Mouse (Mus musculus) gastrocnemius, postnatal 14 days (tissue): ENCODE results near the gene Nlrc4. TPM values are rescaled to one million over a fixed set of nuclear protein-coding genes. Genes with fewer than 3 reads are reported as not detected.
"Not testable (repeated sequence)": the region's sequence is repeated elsewhere in the genome, so short reads cannot be mapped to it uniquely, and the experiment has no call there.

Source experiments
- DNase-seq: peaks from one replicate; pipeline ENCODE4 v3.0.0; 2021; ENCODE audit warnings: mixed read lengths
- intact Hi-C: fragments of 180-260 bp; cut with DNase I; formaldehyde crosslinking; loops from one replicate; pipeline ENCODE4 v1.15.1; 2025; ENCODE audit warnings: low total_unique reads
- long read RNA-seq, 2 experiments: library from polyadenylated mRNA; stranded (forward); transcript quantifications; one replicate each; pipeline ENCODE4 v2.0.0; 2021
- total RNA-seq, 2 experiments: library from RNA; stranded (reverse); gene quantifications; 2 replicates each; pipeline ENCODE4 v1.2.3; 2021

The Nlrc4 gene
- under 1 TPM; 0.09 to 0.14 TPM for total RNA-seq
- long read RNA-seq, experiment 1: 0 reads
- long read RNA-seq, experiment 2: 0 reads

DNA sequence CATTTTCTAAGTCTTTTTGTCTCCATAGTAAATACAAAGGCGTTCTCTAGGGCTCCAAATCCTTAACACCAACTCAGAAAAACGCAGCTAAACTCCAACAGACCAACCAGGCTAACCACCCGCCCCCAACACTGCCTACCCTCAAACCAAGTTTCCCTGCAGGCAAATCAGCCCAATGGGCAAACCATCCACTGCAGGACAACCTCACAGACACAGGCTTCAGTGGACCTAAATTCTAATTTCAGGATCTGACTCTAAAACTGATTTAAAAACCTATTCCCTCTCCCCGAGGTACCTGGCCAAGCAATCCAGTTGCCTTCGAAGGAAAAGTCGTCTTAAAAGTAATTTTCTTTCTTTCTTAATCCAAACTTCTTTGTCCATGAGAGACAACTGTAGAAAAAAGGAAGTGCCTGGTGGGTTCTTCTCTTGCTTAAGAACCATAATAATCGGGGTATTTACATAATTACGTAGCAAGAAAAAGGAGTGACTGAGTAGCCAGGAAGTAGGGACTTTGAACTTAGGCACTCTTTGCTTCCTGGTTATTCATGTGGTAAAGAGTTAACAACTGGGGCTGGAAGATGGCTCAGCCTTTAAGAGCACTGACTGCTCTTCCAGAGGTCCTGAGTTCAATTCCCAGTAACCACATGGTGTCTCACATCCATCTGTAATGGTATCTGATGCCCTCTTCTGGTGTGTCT lies at the start of gene Nlrc4:
Gene Nlrc4, minus strand, starts transcription at position 432 of the 698 bp plus-strand sequence.
- DNase-seq: no peak
- intact Hi-C loops: no loop called here

DNA sequence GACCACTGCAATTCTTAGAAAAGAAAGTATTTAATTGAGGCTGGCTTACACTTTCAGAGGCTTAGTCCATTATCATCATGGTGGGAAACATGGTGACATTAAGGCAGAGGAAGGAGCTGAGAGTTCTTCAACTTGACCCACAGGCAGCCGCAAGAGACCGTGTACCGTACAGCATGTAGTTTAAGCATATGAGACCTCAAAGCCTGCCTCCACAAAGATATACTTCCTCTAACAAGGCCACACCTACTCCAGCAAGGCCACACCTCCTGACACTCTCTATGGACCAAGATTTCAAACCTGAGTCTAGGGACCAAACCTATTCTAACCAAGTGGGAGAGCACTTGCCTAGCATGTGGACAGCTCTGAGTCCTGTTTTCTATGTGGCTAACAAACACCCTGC lies 49.7 kb upstream of the Nlrc4 start:
- no peak for DNase-seq
- intact Hi-C loops: no loop called here

DNA sequence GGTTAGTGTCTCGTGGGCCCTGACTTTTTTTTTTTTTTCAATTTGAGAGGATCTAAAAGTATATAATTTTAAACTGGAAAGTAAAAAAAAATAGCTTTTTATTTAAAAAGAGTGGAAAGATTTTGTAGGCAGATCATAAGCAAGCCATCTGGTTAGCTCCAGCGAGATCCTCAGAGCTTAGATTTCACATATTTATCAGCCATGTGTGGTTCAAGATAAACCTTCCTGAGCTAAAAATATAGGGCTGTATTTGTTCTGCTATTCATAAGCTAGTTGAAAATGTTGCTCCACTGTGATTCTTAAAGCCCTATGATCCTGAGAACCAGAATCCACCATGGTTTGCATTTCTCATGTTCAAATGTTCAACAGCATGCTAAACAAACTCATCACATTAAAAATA lies 49.0 kb upstream of the Nlrc4 start:
- no peak for DNase-seq
- intact Hi-C loops: no loop called here

DNA sequence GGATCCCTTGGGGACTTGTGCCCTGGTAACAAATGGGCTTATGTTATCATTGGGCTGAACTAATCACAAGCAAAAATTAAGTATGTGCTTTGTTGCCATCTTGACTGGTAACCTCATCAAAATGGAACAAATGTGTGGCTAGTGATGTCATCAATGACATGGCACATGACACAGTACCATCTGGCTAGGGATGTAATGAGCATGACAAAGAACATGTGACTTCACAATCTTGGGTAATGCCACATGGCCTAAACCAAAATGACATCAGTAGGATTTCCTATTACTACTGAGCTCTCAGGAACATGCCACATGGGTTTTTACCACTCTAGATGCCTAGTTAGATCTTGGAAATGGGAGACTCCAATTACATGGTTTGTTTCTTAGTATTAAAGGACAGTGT lies 42.1 kb upstream of the Nlrc4 start:
- intact Hi-C loops: no loop called here

DNA sequence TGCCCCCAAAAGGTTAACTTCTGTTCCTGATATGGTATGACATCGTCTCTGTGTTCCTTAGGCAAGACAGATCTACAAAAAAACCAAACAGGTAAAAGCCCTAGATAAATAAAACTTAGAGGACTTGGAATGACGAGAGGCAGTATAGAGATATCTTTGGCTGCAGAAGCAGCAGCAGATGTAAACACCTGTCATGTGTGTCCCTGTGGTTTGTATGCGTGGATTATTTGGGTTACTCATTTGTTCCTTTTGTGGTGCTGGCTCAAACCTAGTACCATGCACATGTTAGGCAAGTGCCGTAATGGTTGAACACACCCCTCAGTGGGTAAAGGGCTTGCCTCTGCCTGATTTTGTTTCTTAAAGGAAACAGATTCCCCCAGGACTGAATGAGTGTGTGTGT lies 41.3 kb upstream of the Nlrc4 start:
- no peak for DNase-seq
- intact Hi-C loops: no loop called here

More for the DNA sequence above, 42.1 kb upstream of the Nlrc4 start:
- no peak for DNase-seq

DNA sequence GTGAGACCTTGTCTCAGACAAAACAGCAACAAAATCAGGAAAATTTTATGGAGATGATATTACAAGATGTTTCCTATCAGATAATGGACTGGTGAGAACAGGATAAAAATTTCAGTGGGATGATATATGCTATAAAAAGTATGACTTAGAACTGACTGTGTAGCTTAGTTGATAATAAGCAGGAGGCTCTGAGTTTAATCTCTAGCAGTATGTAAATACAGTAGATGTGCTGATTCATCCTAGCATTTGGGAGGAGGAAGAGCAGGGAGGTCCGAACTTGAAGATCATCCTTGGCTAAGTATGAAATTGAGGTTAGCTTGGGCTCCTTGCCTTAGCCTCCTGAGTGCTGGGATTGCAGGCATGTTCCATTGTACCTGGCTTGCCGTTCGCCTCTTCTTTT lies 32.6 kb upstream of the Nlrc4 start:
- no peak for DNase-seq
- intact Hi-C loops: no loop called here

DNA sequence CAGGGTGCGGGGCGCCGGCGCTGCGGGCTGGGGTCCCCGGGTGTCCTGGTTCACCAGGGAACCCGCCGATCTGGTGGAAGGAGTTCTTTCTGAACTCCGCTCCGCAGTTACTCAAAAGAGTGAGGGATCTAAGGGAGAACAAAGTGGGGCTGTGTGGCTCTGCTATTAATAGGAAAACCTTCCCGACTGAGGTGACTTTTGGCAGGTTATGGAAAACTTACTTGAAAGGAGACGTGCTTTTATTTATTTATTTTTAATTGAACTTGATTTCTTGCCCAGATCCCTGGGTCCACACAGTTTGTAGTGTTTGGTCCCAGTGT lies 30.9 kb upstream of the Nlrc4 start:
- DNase-seq: no peak
- intact Hi-C loops: no loop called here

DNA sequence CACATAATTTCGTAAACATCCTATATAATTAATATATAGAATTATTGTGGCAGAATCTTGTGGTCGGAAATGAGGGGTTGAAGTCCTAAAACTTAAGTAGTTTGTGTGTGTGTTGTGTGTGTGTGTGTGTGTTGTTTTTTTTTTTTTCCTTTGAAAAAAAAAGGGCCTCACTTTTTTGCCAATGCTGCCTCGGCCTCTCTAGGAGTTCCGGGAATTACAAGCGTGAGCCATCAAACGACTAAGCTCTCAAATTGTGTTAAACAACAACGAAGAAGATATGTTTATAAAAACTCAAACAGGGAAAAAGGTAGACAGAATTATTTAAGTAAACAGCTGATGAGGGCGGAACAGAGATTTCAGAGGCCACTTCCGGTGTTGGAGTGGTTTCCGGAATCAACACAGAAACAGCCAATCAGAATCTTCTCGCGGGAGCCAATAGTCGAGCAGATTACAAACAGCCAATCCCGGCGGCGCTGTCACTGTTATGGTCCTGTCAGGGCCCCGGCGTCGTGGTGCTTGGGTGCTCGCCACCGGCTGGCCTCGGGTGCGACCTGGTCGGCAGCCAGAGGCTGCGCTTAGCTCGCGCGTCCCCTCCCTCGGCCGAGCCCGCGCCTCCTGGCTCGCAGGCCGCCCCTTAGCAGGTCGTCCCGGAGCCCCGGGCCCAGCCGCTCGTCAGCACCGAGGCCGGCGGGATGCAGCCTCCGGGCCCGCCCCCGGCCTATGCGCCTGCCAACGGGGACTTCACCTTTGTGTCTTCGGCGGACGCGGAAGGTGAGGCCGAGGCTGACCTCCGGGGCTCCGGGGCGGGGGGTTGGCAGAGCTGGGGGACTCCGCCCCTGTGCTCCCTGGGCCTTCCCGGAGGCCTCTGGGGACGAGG lies 30.3 kb upstream of the Nlrc4 start, which contains the start of gene Yipf4:
Gene Yipf4, plus strand, starts transcription at position 470 of the 877 bp plus-strand sequence.
- DNase-seq: peak; percentile 95
- intact Hi-C loops: no loop called here

DNA sequence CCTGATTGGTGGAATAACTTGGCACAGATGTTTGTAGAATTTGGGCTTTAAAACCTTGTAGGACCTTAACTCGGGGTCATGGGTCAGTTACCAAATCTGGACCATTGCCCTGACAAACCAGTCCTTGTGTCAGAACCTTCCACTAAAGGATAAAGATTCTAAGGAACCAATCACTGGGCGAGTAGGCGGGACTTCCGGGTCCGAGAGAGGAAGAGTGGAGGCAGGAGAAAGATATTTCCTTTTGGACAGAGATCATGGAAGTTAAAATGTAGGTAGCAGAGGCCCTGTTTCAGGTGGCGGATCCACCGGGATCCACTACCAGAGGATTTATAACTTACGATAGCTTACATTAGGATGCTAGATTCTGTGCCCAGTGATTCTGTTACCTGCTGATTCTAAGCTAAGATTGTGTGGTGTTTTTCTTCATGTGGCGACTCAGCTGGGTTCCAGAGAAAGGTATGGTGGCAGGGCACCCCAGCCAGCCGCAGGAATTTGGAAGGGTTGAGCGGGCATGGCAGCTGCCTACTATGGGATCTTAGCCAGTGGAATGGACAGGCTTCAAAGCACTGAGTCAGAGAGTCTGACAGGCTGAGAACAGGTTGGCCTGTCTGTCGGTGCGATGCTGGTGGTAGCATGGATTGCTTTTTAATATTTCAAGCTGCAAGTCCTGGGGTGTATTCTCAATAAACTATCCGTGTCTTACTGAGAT lies 21.6 kb upstream of the Nlrc4 start:
- DNase-seq: no peak
- intact Hi-C loops: no loop called here

DNA sequence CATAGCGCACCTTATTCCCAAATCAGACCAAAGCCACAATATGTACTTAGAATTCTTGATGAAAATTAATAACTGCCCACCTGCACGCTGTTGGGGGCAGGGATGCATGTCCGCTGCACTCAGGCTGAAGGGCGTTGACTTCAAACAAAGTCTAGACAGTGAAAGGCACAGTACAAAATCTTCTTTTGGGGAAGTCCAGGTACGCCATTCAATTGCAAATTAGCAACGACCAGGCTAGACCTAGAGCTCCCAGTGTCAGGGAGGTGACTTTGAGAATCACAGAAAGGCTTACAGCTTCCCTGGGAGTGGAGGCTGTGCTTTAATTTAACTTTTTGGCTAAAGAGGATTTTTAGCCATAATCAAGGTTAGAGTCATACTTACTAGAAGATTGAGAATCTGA lies 11.2 kb upstream of the Nlrc4 start:
- intact Hi-C loops, DNase-seq: not testable (repeated sequence)

DNA sequence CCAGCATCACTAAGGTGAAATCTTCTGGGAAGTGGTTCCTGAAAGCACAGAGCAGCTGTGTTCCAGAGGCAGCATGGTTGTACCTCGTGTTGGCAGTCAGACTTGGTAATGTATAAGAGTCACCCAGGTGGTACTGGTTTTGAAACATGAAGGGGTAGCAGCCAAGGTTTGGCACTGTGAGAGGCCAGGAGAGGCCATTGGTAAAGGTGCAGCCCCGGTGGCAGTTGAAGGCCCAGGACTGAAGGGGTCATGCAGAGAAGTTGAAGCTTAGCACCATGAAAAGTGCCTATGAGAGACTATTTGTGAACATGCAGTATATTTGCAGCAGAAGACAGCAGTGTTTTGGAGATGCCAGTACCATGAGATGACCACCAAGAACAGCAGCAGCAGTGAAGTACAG lies 9.0 kb upstream of the Nlrc4 start:
- intact Hi-C loops: not testable (repeated sequence)

DNA sequence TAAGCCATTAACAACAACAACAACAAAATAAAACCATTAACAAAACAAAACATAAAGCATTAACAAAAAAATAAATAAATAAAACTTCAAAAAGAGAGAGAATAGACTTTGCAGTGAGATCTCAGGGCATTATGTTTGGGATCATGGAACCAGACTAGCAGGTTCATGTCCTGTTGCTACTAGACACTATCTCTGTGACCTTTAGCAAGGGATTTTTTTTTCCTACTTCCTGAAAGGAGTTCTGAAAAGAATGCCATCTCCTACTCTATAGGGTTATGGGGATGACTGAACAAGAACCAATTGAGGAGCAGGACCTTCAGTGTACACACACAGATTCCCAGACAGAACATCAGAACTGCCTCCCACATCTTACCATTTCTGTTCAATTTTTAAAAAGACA lies 4.6 kb upstream of the Nlrc4 start:
- DNase-seq: no peak
- intact Hi-C loops: no loop called here

More for the DNA sequence above, 9.0 kb upstream of the Nlrc4 start:
- not testable (repeated sequence) for DNase-seq

DNA sequence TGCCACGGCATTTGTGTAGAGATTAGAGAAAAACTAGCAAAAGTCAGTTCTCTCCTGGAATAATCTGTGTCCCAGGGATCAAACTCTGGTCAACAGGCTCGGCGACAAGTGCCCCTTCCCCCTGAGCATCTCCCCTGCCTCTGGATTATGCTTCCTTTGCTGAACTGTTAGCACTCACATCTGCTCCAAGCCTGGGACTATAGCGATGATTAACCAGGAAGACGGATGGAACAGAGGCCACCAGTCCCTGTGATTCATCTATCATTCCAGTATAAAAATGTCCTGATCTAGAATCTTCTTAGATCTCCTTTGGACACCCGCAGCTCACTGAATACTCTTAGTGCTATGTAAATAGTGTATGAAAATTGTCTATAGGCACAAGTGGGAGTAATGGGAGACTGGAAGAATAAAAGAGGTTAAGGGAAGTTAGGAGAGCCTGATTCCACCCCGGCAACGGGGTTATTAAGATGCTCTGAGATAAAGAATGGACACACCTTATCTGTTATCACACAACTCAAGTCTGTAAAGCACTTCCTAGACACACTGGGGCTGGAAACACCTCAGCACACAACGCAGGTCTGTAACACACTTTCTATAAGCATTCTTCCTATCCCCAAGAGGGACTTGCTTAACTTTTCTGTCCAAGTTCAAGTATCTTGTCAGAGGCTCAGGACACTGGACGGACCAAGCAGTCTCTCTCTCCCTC lies 817 bp downstream of the Nlrc4 start:
- intact Hi-C loops: no loop called here
- DNase-seq: no peak

DNA sequence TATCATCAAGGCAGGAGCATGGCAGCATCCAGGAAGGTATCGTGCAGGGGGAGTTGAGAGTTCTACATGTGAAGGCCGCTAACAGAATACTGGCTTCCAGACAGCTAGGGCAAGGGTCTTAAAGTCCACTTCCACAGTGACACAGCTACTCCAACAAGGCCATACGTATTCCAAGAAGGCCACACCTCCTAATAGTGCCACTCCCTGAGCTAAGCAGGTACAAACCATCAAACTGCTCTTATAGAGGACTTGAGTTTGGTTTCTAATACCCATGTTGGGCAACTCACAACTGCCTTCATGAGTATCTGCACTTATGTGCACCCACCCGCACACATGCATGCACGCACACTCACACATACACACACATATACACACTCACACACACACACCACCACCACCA lies 2.1 kb downstream of the Nlrc4 start:
- no peak for DNase-seq
- intact Hi-C loops: no loop called here

DNA sequence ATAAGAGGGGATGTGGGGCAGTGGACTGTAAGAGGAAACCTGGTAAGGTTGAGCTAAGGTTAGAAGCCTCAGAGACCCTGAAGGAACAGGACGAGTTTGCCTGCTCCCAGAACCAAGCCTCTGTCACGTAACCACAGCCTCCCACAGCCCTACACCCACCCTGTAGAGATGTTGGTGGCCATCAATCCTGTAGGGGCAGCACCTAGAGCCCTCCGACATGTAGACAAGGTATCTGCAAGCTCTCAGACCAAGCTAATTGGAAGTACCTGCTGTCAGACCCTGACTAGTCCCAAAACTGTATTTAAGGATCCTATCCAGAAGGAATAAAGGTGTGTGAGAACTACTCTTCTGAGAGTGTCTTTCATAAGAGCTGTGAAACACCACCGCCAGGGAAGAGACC lies 3.5 kb downstream of the Nlrc4 start:
- intact Hi-C loops: no loop called here
- DNase-seq: no peak

DNA sequence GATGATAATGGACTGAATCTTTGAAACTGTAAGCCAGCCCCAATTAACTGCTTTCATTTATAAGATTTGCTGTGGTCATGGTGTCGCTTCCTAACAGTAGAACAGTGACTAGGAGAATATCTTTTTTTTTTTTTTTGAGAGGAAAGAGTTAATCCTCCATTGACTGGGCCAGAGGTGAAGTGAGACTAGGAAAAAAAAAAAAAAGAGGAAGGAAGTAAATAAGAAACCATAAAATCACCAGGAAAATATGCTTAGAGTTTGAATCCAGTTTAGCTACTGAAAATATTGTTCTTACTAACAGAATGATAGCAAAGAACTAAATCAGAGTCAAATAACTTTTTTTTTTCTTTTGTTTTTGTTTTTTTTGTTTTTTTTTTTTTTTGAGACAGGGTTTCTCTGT lies 4.3 kb downstream of the Nlrc4 start:
- intact Hi-C loops: no loop called here
- DNase-seq: no peak

DNA sequence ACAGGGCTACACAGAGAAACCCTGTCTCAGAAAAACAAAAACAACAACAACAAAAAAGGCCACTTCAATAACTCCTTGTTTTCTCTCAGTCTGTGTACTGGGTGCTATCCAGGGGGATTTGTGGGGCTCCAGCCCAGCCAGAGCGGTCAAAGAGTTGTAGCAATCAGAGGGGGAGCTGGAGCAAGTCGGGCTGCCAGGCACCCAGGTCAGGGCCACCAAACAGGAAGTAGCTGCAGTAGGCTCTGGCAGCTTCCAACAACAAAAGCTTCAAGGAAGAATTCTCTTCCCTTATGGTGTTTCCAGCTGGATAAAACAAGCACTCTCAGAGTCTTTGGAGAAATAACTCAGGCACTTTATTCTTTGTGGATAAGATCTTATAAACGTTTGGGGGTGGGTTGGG lies 5.0 kb downstream of the Nlrc4 start:
- intact Hi-C loops: no loop called here
- no peak for DNase-seq

DNA sequence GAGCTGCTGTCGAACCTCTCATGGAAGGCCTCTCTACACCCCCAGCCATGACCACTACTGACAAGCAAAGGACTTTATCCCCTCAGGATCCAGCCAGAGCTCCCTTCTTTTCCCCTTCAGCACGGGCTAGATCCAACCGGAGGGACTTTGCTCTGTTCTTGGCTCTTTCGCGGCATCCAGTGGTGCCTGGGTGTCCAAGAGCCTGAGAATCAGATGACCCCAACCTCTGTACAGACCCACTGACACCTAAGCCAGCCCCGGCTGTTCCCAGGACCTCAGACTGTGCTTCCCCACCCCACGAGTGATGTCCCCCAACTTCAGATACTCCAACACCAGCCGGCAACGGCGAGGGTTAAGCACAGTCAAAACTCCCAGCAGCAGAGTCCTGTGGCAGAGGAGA lies 9.2 kb downstream of the Nlrc4 start:
- no peak for DNase-seq
- intact Hi-C loops: no loop called here

DNA sequence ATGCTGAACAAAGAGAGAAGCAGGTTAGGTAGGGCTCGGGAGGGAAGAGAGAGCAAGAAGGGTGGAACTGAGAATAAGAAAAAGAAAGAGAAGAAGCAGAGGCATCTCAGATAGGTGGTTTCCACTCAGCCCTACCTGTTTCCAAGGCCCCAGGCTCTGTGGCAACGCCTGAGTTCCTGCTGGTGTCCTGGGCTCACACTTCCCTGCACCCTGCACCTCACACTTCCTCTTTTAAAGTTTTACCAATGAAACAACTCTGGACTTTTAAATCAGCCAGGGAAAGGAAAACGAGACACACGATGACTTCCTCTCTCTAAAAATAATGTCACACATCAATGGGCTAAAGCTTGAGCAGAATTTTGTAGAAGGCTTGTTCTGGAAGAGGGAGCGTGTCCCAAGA lies 18.5 kb downstream of the Nlrc4 start:
- DNase-seq: no peak
- intact Hi-C loops: no loop called here

DNA sequence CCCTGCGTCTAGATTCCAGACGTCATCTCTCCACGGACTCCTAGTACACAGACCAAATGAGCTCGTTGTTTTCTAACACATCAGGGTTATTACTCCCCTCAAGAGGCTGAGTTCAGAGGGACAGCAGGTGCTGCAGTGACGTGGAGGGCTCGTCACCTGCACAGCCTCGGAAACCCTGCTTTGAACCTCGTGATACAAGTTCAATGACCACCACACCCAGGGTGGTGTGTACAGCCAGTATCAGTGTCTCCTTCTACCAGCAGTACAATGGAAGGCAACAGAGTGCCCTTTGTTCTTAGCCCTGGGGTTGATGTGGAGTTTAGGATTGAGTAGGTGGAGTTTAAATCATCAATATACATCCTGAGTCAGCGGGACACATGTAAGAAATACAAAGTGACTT lies 21.2 kb downstream of the Nlrc4 start:
- intact Hi-C loops: no loop called here
- no peak for DNase-seq
